Mouse (Mus musculus) forebrain, embryonic 14.5 days (tissue): ENCODE measurements at regions not wholly inside any gene's neighbourhood (a gene's known extent, or its start where the extent isn't known, plus 50 kb on each side); places are given as distances from the start of the nearest gene placed in this dataset.

Experiments used
- ATAC-seq: fragments of 200-750 bp; cut with Nextera tagmentation; 2 replicates; pipeline ENCODE4 v1.8.0; 2017; ENCODE audit warnings: mild to moderate bottlenecking, moderate library complexity
- DNase-seq: peaks from one replicate; pipeline ENCODE4 v3.0.0-alpha.2; 2015; ENCODE audit warnings: low spot score
- H3K27ac ChIP-seq: fragments of 300-500 bp; sonication (generic); 2 replicates; pipeline ENCODE4 v1.5.1; 2014; ENCODE audit warnings: low read depth, mild to moderate bottlenecking, control low read depth, low read length, moderate library complexity
- H3K27me3 ChIP-seq: fragments of 300-500 bp; sonication (generic); replicated peaks from 2 replicates; pipeline ENCODE4 v1.6.1; 2014; ENCODE audit warnings: low read length, control low read depth, mixed read lengths; ENCODE audit not compliant: control insufficient read depth, insufficient read depth
- H3K36me3 ChIP-seq: fragments of 300-500 bp; sonication (generic); 2 replicates; pipeline ENCODE4 v1.6.1; 2014; ENCODE audit warnings: low read length, control low read depth; ENCODE audit not compliant: control insufficient read depth, insufficient read depth
- H3K4me1 ChIP-seq: fragments of 300-500 bp; sonication (generic); 2 replicates; pipeline ENCODE4 v1.6.1; 2014; ENCODE audit warnings: antibody characterized with exemption, low read length, control low read depth; ENCODE audit not compliant: control insufficient read depth, insufficient read depth
- H3K4me2 ChIP-seq: fragments of 300-500 bp; sonication (generic); 2 replicates; pipeline ENCODE4 v1.6.1; 2014; ENCODE audit warnings: mild to moderate bottlenecking, control low read depth, low read length
- H3K4me3 ChIP-seq: fragments of 300-500 bp; sonication (generic); 2 replicates; pipeline ENCODE4 v1.5.1; 2014; ENCODE audit warnings: low read depth, low read length, control low read depth
- H3K9ac ChIP-seq: fragments of 300-500 bp; sonication (generic); 2 replicates; pipeline ENCODE4 v1.6.1; 2014; ENCODE audit warnings: mild to moderate bottlenecking, low read length, control low read depth, moderate library complexity
- H3K9me3 ChIP-seq: fragments of 300-500 bp; sonication (generic); replicated peaks from 2 replicates; pipeline ENCODE4 v1.6.1; 2016; ENCODE audit warnings: low read length, control low read depth, mixed read lengths; ENCODE audit not compliant: control insufficient read depth
- WGBS: fragments of 180-500 bp; shearing (Covaris S2); extraction: QIAGEN DNeasy Blood & Tissue Kit; methylation state at CpG from one replicate; pipeline ENCODE4 v1.1.7; 2014; 5-methylcytosine and 5-hydroxymethylcytosine counted together

DNA sequence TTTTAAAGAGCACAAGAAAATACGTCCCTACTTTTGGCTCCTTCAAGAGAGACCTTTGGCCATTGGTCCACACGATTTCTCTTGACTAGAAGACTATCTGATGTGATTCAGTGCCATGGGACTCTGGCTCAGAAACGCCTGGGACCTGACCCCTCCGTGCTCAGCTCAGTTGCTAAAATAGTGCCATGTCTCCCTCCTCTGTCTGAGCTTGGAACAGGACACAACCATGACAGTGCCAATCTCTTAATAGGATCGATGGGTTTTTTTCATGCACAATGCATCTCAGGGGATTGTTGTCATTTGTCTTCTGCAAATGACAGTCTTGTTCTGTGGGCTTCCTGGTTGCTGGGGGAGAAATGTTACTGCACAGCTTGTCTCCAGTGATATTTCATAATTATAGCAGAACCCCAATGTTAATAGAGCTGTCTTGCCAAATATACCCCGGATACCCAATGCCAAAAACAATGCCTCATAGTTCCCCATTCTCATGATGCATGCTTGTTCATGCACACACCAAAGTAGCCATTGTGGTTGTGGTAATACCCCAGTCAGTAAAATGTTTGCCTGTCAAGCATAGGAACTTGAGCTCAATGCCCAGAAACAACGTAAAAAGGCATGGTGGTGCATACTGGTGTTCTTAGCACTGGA is 216.7 kb upstream of the Ercc4 start:
- no peak overlapping the region for H3K4me2 ChIP-seq
- H3K27me3 ChIP-seq, result no peaks in the 10 kb centered on the region
- no peak for ATAC-seq
- H3K9me3 ChIP-seq, result no peaks in the 10 kb centered on the region
- no peak for DNase-seq
- H3K4me1 ChIP-seq, result no peaks in the 10 kb centered on the region
- no peak overlapping the region for H3K27ac ChIP-seq
- no peak overlapping the region for H3K9ac ChIP-seq
- WGBS, result 84% methylated on average over 7 of the region's 7 CpGs
- H3K4me3 ChIP-seq, result no peak overlapping the region
- no peaks in the 10 kb centered on the region for H3K36me3 ChIP-seq

DNA sequence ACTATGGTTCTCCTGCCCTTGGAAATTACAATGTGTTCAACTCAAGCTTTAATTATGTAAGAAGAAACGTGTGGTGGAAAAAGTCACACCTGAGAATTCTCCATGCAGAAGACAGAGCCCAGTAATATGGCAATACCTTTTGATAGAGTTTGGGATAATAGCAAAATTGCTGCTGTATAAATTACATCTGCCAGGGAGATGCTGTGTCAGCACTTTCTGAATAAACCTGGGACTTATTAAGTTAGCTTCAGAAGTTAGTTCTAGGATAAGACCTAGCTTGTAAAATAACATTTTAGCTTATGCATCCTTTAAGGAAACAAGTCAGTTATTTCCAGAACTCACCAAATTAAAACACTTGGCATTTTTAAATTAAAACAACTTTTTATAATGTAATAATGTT is 212.2 kb upstream of the Ercc4 start:
- Histone ChIP-seq H3K27me3 (no peaks in the 10 kb centered on the region), H3K4me1 (0 out of 2 replicates have a peak, but pooled peaks cover 7% of the 10 kb centered on the region), H3K9me3 (no peaks in the 10 kb centered on the region), H3K4me3 (no peak overlapping the region), H3K9ac (no peak overlapping the region), H3K4me2 (no peak overlapping the region), H3K36me3 (no peaks in the 10 kb centered on the region), H3K27ac (no peak overlapping the region)
- ATAC-seq, result no peak
- WGBS, result 69% methylated on average over 1 of the region's 1 CpGs
- no peak for DNase-seq

GRCm38 (mm10) chr16:12900670-12901069 is 208.8 kb upstream of the Ercc4 start:
- no peak for DNase-seq
- no peak overlapping the region for H3K9ac ChIP-seq
- no peak for ATAC-seq
- no peaks in the 10 kb centered on the region for H3K27me3 ChIP-seq
- H3K27ac ChIP-seq, result no peak overlapping the region
- H3K9me3 ChIP-seq, result no peaks in the 10 kb centered on the region
- no peak overlapping the region for H3K4me3 ChIP-seq
- H3K4me2 ChIP-seq, result no peak overlapping the region
- 86% methylated on average over 8 of the region's 8 CpGs for WGBS
- no peaks in the 10 kb centered on the region for H3K36me3 ChIP-seq
- 0 out of 2 replicates have a peak, but pooled peaks cover 7% of the 10 kb centered on the region for H3K4me1 ChIP-seq

GRCm38 (mm10) chr16:12901096-12901995 is 208.1 kb upstream of the Ercc4 start:
- no peak overlapping the region for H3K4me2 ChIP-seq
- WGBS, result 41% methylated on average over 9 of the region's 9 CpGs
- H3K27me3 ChIP-seq, result no peaks in the 10 kb centered on the region
- H3K9ac ChIP-seq, result no peak overlapping the region
- no peaks in the 10 kb centered on the region for H3K9me3 ChIP-seq
- H3K4me1 ChIP-seq, result 0 out of 2 replicates have a peak, but pooled peaks cover 7% of the 10 kb centered on the region
- ATAC-seq (peak; percentile 87), DNase-seq (peak; percentile 70)
- no peak overlapping the region for H3K4me3 ChIP-seq
- peak overlapping the region; percentile 48 for H3K27ac ChIP-seq
- H3K36me3 ChIP-seq, result no peaks in the 10 kb centered on the region

DNA sequence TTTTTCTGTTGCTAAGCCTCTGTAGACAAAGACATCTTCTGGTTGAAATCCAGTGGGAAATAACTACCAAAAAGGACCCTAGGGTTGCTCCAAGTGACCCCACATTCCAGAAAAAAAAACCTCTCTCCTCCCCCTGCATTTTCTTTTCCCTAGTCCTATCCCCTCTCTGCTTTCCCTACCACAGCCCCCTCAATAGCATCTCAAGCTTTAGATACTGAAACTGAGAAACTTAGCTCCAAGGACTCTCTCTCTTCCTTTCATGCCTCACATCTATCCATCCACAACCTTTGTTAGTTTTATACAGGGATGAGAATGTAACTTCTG is 207.5 kb upstream of the Ercc4 start:
- DNase-seq (no peak), ATAC-seq (no peak)
- 0 out of 2 replicates have a peak, but pooled peaks cover 7% of the 10 kb centered on the region for H3K4me1 ChIP-seq
- no peak overlapping the region for H3K4me3 ChIP-seq
- H3K9me3 ChIP-seq, result no peaks in the 10 kb centered on the region
- H3K9ac ChIP-seq, result no peak overlapping the region
- no peak overlapping the region for H3K4me2 ChIP-seq
- H3K27me3 ChIP-seq, result no peaks in the 10 kb centered on the region
- no peak overlapping the region for H3K27ac ChIP-seq
- H3K36me3 ChIP-seq, result no peaks in the 10 kb centered on the region

- Histone ChIP-seq H3K4me2 (no peak overlapping the region), H3K36me3 (no peaks in the 10 kb centered on the region), H3K9me3 (no peaks in the 10 kb centered on the region), H3K9ac (no peak overlapping the region), H3K4me3 (no peak overlapping the region), H3K27me3 (no peaks in the 10 kb centered on the region), H3K4me1 (0 out of 2 replicates have a peak, but pooled peaks cover 7% of the 10 kb centered on the region), H3K27ac (no peak overlapping the region)
- no peak for ATAC-seq
- 93% methylated on average over 2 of the region's 2 CpGs for WGBS
- DNase-seq, result no peak
Measured at GRCm38 (mm10) chr16:12903161-12903560, 206.3 kb upstream of the Ercc4 start.

DNA sequence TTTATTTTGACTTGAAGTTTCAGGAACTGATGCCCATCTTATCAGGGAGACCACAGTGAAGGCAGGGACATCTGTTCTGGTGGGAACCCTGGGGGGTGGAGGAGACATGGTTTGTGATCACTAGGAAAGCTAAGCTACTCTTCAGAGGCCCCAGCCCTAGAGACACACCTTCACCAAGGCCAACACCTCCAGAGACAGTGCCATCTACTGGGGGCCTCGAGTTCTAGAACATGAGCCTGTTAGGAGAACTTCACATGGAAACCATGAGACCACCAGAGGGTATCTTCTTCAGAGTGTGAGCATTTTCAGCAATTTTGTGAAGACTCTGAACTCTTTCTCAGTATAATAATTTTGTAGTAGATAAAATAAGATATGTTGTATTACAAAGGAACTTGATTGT is 204.5 kb upstream of the Ercc4 start:
- ATAC-seq, result no peak
- H3K27ac ChIP-seq, result no peak overlapping the region
- no peak for DNase-seq
- WGBS, result 63% methylated on average over 1 of the region's 1 CpGs
- H3K9ac ChIP-seq, result no peak overlapping the region
- H3K9me3 ChIP-seq, result no peaks in the 10 kb centered on the region
- no peak overlapping the region for H3K4me3 ChIP-seq
- H3K4me2 ChIP-seq, result no peak overlapping the region
- H3K4me1 ChIP-seq, result 0 out of 2 replicates have a peak, but pooled peaks cover 7% of the 10 kb centered on the region
- no peaks in the 10 kb centered on the region for H3K27me3 ChIP-seq
- H3K36me3 ChIP-seq, result no peaks in the 10 kb centered on the region

- Histone ChIP-seq H3K9me3 (no peaks in the 10 kb centered on the region), H3K36me3 (no peaks in the 10 kb centered on the region), H3K27ac (no peak overlapping the region), H3K9ac (no peak overlapping the region), H3K4me2 (no peak overlapping the region), H3K4me3 (no peak overlapping the region), H3K4me1 (no peaks in the 10 kb centered on the region), H3K27me3 (no peaks in the 10 kb centered on the region)
- DNase-seq, result no peak
- WGBS, result 94% methylated on average over 6 of the region's 6 CpGs
- no peak for ATAC-seq
Measured at GRCm38 (mm10) chr16:12924668-12925067, 184.8 kb upstream of the Ercc4 start.

DNA sequence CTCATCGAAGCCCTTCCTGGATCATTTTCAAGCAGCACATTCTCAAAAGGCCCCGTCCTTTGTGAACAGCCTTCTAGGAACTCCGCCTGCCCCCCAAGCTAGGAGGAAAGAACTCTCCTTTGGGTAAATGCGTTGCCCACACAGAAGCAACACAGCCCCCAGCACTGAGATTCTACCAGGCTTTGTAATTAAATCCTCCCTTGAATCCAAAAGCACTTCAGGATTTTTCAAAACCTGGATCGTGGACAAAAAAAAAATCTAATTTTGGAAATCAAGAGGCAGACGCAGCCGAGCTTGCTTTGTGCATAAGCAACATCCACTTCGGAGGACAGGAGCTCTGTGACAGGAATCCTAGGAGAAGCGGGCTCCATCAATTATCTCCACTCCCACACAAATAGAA is 183.6 kb upstream of the Ercc4 start:
- no peak overlapping the region for H3K4me3 ChIP-seq
- no peaks in the 10 kb centered on the region for H3K4me1 ChIP-seq
- H3K9ac ChIP-seq, result no peak overlapping the region
- no peak overlapping the region for H3K27ac ChIP-seq
- no peaks in the 10 kb centered on the region for H3K36me3 ChIP-seq
- no peak overlapping the region for H3K4me2 ChIP-seq
- DNase-seq (no peak), ATAC-seq (no peak)
- no peaks in the 10 kb centered on the region for H3K27me3 ChIP-seq
- H3K9me3 ChIP-seq, result no peaks in the 10 kb centered on the region
- WGBS, result 78% methylated on average over 9 of the region's 9 CpGs
